Mouse (Mus musculus) bone marrow, adult 2 months (tissue): ENCODE measurements around the gene Acad12. TPM values are rescaled to one million over a fixed set of nuclear protein-coding genes. Genes with fewer than 3 reads are reported as not detected.

ENCODE experiments used
- H3K27ac ChIP-seq: fragments of 200-500 bp; 2 replicates; pipeline ENCODE4 v1.5.1; 2012; ENCODE audit warnings: low read depth, mild to moderate bottlenecking, control low read depth, inconsistent platforms, low read length; ENCODE audit not compliant: control insufficient read depth, poor library complexity, insufficient read depth
- H3K4me1 ChIP-seq: fragments of 200-500 bp; 2 replicates; pipeline ENCODE4 v1.6.1; 2011; ENCODE audit warnings: low read length; ENCODE audit not compliant: control insufficient read depth, insufficient read depth
- H3K4me3 ChIP-seq: fragments of 200-500 bp; replicated peaks from 2 replicates; pipeline ENCODE3; 2011; ENCODE audit warnings: mild to moderate bottlenecking, low read depth, low read length, control low read depth; ENCODE audit not compliant: control insufficient read depth
- CTCF ChIP-seq: fragments of 200-500 bp; IDR thresholded peaks from 2 replicates; pipeline ENCODE4 v1.5.1; 2011; ENCODE audit warnings: low read length, control low read depth; ENCODE audit not compliant: control insufficient read depth, insufficient read depth
- POLR2A ChIP-seq: fragments of 200-500 bp; IDR thresholded peaks from 2 replicates; pipeline ENCODE4 v1.6.1; 2011; ENCODE audit warnings: low read depth, mild to moderate bottlenecking, control low read depth, low read length, borderline replicate concordance; ENCODE audit not compliant: control insufficient read depth
- WGBS: fragments of 180-500 bp; shearing (Covaris S2); methylation state at CpG from one replicate; pipeline ENCODE4 v1.1.7; 2018; 5-methylcytosine and 5-hydroxymethylcytosine counted together
- polyA plus RNA-seq: library from polyadenylated mRNA; stranded (reverse); fragments of >200 nt; gene quantifications from 2 replicates; pipeline ENCODE4 v1.2.4, GENCODE M21; 2011; ENCODE audit warnings: low replicate concordance; ENCODE audit not compliant: missing spikeins, insufficient read depth, insufficient read length

Gene Acad12
- polyA plus RNA-seq, 1 experiment = 2.1 TPM

DNA sequence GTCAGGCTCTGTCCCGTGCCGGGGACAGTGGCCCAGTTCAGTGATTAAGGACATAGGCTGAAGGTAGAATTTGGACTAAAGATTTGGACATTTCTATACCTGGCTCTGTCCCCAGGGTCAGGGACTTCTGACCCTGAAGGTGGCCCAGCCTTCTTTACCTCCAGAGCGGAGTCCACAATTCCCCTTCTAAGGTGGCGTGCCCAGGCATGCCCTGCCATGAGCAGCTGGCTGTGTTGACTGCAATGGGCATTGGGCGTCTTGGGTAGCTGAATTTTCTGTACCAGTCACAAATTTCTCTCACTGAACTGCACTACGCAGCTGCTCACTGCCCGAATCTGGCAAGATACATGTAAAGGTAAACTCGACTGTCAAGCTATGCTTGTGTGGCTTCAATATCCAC, 36.8 kb downstream of the Acad12 start:
- 87% methylated on average over 8 of the region's 8 CpGs for WGBS
- no peak overlapping the region for H3K4me3 ChIP-seq
- no peak overlapping the region for H3K27ac ChIP-seq
- H3K4me1 ChIP-seq = peaks cover 7% of the 10 kb centered on the region; the same call in 1 of the 2 replicates
- TF ChIP-seq POLR2A (no peak), CTCF (no peak)

- WGBS = 86% methylated on average over 11 of the region's 11 CpGs
- Histone ChIP-seq H3K4me3 (no peak overlapping the region), H3K27ac (no peak overlapping the region), H3K4me1 (no peaks in the 10 kb centered on the region)
- TF ChIP-seq POLR2A = no peak
- TF ChIP-seq CTCF = no peak
These were observed 41.7 kb downstream of the Acad12 start for GRCm38 (mm10) chr5:121576927-121577488.

- no peak overlapping the region for H3K27ac ChIP-seq
- TF ChIP-seq POLR2A = no peak
- no peaks in the 10 kb centered on the region for H3K4me1 ChIP-seq
- 89% methylated on average over 11 of the region's 11 CpGs for WGBS
- H3K4me3 ChIP-seq = no peak overlapping the region
These were observed 42.9 kb downstream of the Acad12 start for GRCm38 (mm10) chr5:121575867-121576266.

- TF ChIP-seq POLR2A (no peak), CTCF (no peak)
- H3K27ac ChIP-seq = no peak overlapping the region
- WGBS = 83% methylated on average over 13 of the region's 13 CpGs
- no peaks in the 10 kb centered on the region for H3K4me1 ChIP-seq
- H3K4me3 ChIP-seq = no peak overlapping the region
These were observed 44.6 kb downstream of the Acad12 start for GRCm38 (mm10) chr5:121574145-121574544.

- TF ChIP-seq POLR2A (no peak), CTCF (no peak)
- Histone ChIP-seq H3K4me3 (no peak overlapping the region), H3K27ac (no peak overlapping the region), H3K4me1 (no peaks in the 10 kb centered on the region)
- 85% methylated on average over 1 of the region's 1 CpGs for WGBS
These were observed 48.0 kb downstream of the Acad12 start for GRCm38 (mm10) chr5:121570787-121571186.

DNA sequence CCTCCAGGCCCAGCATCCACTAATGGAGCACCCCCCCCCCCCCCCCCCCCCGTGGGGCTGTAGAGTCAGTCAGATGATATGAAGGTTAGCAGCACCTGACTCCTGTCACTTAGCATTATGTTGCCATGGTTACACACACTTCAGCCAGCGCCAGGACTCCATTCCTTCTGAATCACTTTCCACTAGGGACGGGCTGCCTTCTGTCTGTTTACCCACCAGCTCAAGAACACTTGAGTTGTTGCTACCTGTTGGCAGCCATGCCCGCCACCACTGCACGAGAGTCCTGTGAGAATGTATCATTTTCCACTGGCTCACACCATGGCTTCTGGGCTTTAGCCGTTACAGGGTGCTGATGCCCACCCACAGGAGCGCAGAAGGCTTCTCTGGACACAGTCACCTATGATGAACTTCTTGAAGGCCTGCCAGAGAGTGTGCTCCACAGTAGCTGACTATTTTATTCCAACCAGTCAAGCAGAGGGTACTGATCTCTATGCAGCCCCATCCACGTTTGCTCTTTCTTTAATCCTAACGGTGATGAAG, 48.8 kb downstream of the Acad12 start:
- no peak overlapping the region for H3K4me3 ChIP-seq
- no peaks in the 10 kb centered on the region; the same call in 1 of the 2 replicates for H3K4me1 ChIP-seq
- TF ChIP-seq POLR2A = no peak
- TF ChIP-seq CTCF = no peak
- WGBS = 88% methylated on average over 9 of the region's 9 CpGs
- no peak overlapping the region for H3K27ac ChIP-seq

DNA sequence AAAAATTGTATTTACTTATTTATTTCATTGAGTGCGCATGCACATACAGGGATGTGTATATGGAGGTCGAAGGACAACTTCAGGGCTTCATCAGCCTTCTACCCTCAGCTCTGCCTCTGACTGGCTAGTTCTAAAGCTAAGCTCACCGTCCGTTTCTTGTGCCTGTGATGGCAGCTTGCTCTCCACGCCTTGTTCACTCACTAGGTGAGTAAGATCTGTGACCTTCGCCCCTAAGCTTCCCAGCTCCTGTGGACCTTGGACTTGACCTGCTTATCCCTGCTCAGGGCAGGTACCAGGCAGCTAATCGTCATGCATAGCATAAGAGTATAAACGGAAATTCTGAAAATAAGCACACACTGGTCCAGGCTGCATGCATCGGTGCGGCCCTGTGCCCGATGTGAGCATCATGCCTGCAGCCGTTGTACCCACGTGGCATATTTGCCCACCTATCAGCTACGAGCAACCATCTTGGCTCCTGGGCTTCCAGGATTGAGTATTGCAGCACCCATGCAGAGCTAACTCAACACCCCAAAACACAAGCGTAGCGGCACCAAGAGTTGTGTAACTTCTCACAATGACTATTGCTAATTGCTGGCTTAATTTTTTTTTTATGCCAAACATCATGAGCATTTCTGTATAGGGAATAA, 52.6 kb downstream of the Acad12 start:
- peaks cover 2% of the 10 kb centered on the region; the same call in 1 of the 2 replicates for H3K4me1 ChIP-seq
- 80% methylated on average over 16 of the region's 16 CpGs for WGBS
- no peak overlapping the region for H3K27ac ChIP-seq
- H3K4me3 ChIP-seq = no peak overlapping the region
- TF ChIP-seq POLR2A (no peak), CTCF (no peak)

- TF ChIP-seq POLR2A = no peak
- TF ChIP-seq CTCF = peak; percentile 92
- Histone ChIP-seq H3K4me3 (peak overlapping the region; percentile 43), H3K27ac (no peak overlapping the region), H3K4me1 (peaks cover 2% of the 10 kb centered on the region; the same call in 1 of the 2 replicates)
- 2% methylated on average over 11 of the region's 11 CpGs for WGBS
These were observed 54.3 kb downstream of the Acad12 start for GRCm38 (mm10) chr5:121564468-121564895.

DNA sequence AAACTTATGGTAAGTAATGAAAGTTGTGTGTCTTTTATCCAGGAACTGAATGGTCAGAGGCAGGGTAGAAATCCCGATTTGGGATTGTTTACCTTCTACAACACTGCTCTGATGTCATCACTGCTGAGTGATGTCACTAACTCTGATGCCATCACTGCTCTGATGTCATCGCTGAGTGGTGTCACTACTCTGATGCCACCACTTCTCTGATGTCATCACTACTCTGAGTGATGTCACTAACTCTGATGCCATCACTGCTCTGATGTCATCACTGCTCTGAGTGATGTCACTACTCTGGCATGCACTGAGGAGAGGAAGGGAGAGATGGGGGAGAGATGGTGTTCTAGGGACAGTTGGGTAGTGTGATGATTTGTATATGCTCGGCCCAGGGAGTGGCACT, 56.3 kb downstream of the Acad12 start:
- 84% methylated on average over 3 of the region's 3 CpGs for WGBS
- Histone ChIP-seq H3K4me1 (peaks cover 2% of the 10 kb centered on the region; the same call in 1 of the 2 replicates), H3K4me3 (no peak overlapping the region), H3K27ac (no peak overlapping the region)
- no peak for TF ChIP-seq CTCF
- no peak for TF ChIP-seq POLR2A
